ENCODE assay signal across 10 mouse cellular contexts in genomic region chr5:30014580-30014979, GRCm38 (mm10). TPM values are rescaled to one million over a fixed set of nuclear protein-coding genes. Genes with fewer than 3 reads are reported as not detected.
A peak's percentile ranks its signal among the peaks of the same experiment; 100 is the strongest.
DNase-seq lines count a peak whose midpoint lies in the region; ATAC-seq and TF ChIP-seq lines count a peak whose summit lies in the region.
"Had no signal": no experiment of that assay in that cellular context is flagged by ENCODE, and none has a peak within 500 bp of the region (broad histone marks: within the 10 kb centered on the region; RNA-seq: fewer than 3 reads in every experiment).

No protein-coding gene starts in this region.

- WGBS in lung, embryonic 14.5 days = 56% methylated on average over 2 of the region's 2 CpGs

- in situ Hi-C loops in ES-E14 (cut with MboI; ENCODE audit: low sequenced_read_pairs in 2 of 2, unreplicated experiment in 2 of 2) = no loop called here

- H3K36me3 ChIP-seq in ES-E14 (ENCODE audit: control insufficient read depth, insufficient read depth, low read length, poor library complexity, severe bottlenecking) = no peaks in the 10 kb centered on the region
- H3K36me3 ChIP-seq in lung, embryonic 14.5 days (ENCODE audit: insufficient read depth) = no peaks in the 10 kb centered on the region
- H3K36me3 ChIP-seq: heart, embryonic 15.5 days; midbrain, embryonic 12.5 days had no signal

- H3K27me3 ChIP-seq in lung, embryonic 14.5 days (ENCODE audit: insufficient read depth, low read length) = no peaks in the 10 kb centered on the region
- H3K27me3 ChIP-seq: heart, embryonic 15.5 days; midbrain, embryonic 12.5 days had no signal

- ATAC-seq in lung, embryonic 14.5 days (ENCODE audit: insufficient read depth) = no peak

- no peak overlapping the region for H3K9ac ChIP-seq in ES-E14 (ENCODE audit: insufficient read depth, low read depth, low read length, poor library complexity, severe bottlenecking)
- no peak overlapping the region for H3K9ac ChIP-seq in lung, embryonic 14.5 days
- H3K9ac ChIP-seq: heart, embryonic 15.5 days; midbrain, embryonic 12.5 days had no signal

- no peaks in the 10 kb centered on the region for H3K9me3 ChIP-seq in ES-E14 (ENCODE audit: control insufficient read depth, insufficient read depth, low read depth, low read length)
- H3K9me3 ChIP-seq in lung, embryonic 14.5 days (ENCODE audit: low read depth, low read length) = no peaks in the 10 kb centered on the region
- H3K9me3 ChIP-seq: heart, embryonic 15.5 days; midbrain, embryonic 12.5 days had no signal

- H3K4me1 ChIP-seq in ES-E14 (ENCODE audit: control insufficient read depth in 2 of 2, insufficient read depth in 2 of 2, low read length in 2 of 2, poor library complexity in 1 of 2) = no peaks in the 10 kb centered on the region
- no peaks in the 10 kb centered on the region for H3K4me1 ChIP-seq in lung, embryonic 14.5 days (ENCODE audit: insufficient read depth)
- H3K4me1 ChIP-seq: midbrain, embryonic 12.5 days had no signal

- H3K4me2 ChIP-seq in lung, embryonic 14.5 days = no peak overlapping the region
- H3K4me2 ChIP-seq: heart, embryonic 15.5 days; midbrain, embryonic 12.5 days had no signal

- no peak overlapping the region for H3K4me3 ChIP-seq in left cerebral cortex, adult 2 months
- no peak overlapping the region for H3K4me3 ChIP-seq in ES-E14 (ENCODE audit: insufficient read depth in 1 of 2, low read depth in 1 of 2, low read length in 2 of 2, poor library complexity in 1 of 2, severe bottlenecking in 1 of 2)
- H3K4me3 ChIP-seq in lung, embryonic 14.5 days (ENCODE audit: low read depth, low read length) = no peak overlapping the region
- H3K4me3 ChIP-seq: heart, embryonic 15.5 days; midbrain, embryonic 12.5 days had no signal

- peak; percentile 58 for TF ChIP-seq CTCF in left cerebral cortex, adult 2 months (IDR thresholded peaks at IDR 0.05)
- peak; percentile 51 for TF ChIP-seq CTCF in lung, embryonic 14.5 days (IDR thresholded peaks at IDR 0.05; ENCODE audit: low read depth)

- intact Hi-C loops in left cerebral cortex, adult 2 months (cut with DNase I) = loop anchor here (5.0 kb wide), 1 partner anchor 58 kb away; the partner anchor contains the start of gene Tyms

- H3K27ac ChIP-seq in left cerebral cortex, adult 2 months = no peak overlapping the region
- no peak overlapping the region for H3K27ac ChIP-seq in ES-E14 (ENCODE audit: insufficient read depth, low read depth, low read length, poor library complexity, severe bottlenecking)
- H3K27ac ChIP-seq in lung, embryonic 14.5 days (ENCODE audit: low read depth) = no peak overlapping the region
- H3K27ac ChIP-seq: heart, embryonic 15.5 days; midbrain, embryonic 12.5 days had no signal

- peak; percentile 12 to 26 for DNase-seq in cerebellum, postnatal 14 days
- DNase-seq in cerebellum, adult 9-11 months = no peak
- no peak for DNase-seq in left cerebral cortex, adult 2 months (ENCODE audit: extremely low spot score in 1 of 2, low spot score in 2 of 2)
- DNase-seq in left cerebral cortex, adult 8-10 months (ENCODE audit: low spot score in 2 of 2) = no peak
- peak; percentile 13 for DNase-seq in ES-E14 (ENCODE audit: low read depth, low spot score)
- peak; percentile 57 for DNase-seq in lung, embryonic 14.5 days
- no peak for DNase-seq in testis, postnatal 14 days (ENCODE audit: low spot score)
- DNase-seq in urinary bladder, adult 18-20 months (ENCODE audit: low spot score in 2 of 2) = no peak

TF ChIP-seq in ES-E14, 5 proteins besides CTCF, POLR2A, EP300 and RAD21:
- TF ChIP-seq CHD2 (IDR thresholded peaks at IDR 0.05; ENCODE audit: low read depth, low read length) (no peak), HCFC1 (IDR thresholded peaks at IDR 0.05; ENCODE audit: borderline replicate concordance, insufficient read depth, low read length) (no peak), MAFK (IDR thresholded peaks at IDR 0.05; ENCODE audit: insufficient read depth, low read depth, low read length) (no peak), ZC3H11A (IDR thresholded peaks at IDR 0.05; ENCODE audit: borderline replicate concordance, low read depth, low read length) (no peak), ZNF384 (IDR thresholded peaks at IDR 0.05; ENCODE audit: low read depth, low read length) (no peak)

RNA-seq across cellular contexts. Expression of gene Il6, which starts 1.7 kb away (rescaled TPM):
- not detected for total RNA-seq in left cerebral cortex, adult 2 months (2021)
- total RNA-seq in left cerebral cortex, adult 8-10 months (2022) = not detected
- total RNA-seq in ES-E14 (2012; rRNA removed) = not detected in 2 replicates
- polyA plus RNA-seq in lung, embryonic 14.5 days (2014; fragmentation: Nextera tagmentation; extraction: Ambion mirVana) = not detected in 2 replicates

RNA-seq across cellular contexts. Expression of gene Tyms, which starts 58.8 kb away (rescaled TPM):
- total RNA-seq in left cerebral cortex, adult 2 months (2021) = 1 to 10 TPM; 3.0 to 3.9 TPM
- 1 to 10 TPM; 2.1 to 4.6 (median 2.9) TPM for total RNA-seq in left cerebral cortex, adult 8-10 months (2022)
- total RNA-seq in ES-E14 (2012; rRNA removed) = 121 and 125 TPM in 2 replicates
- polyA plus RNA-seq in lung, embryonic 14.5 days (2014; fragmentation: Nextera tagmentation; extraction: Ambion mirVana) = 343 and 362 TPM in 2 replicates

Comparison
In these comparisons a context has a peak if more than half of its experiments do, and no peak if none do; other contexts are left out.
1. DNase-seq: peak in cerebellum, postnatal 14 days (2 of 2), ES-E14 (single experiment) and lung, embryonic 14.5 days (single experiment); none in cerebellum, adult 9-11 months (single experiment), left cerebral cortex, adult 2 months (0 of 2), left cerebral cortex, adult 8-10 months (0 of 2), testis, postnatal 14 days (single experiment) and urinary bladder, adult 18-20 months (0 of 2).
2. RNA of gene Tyms, which starts 58.8 kb away (total RNA-seq): 121 to 125 TPM in ES-E14; 3.0 to 3.9 TPM in left cerebral cortex, adult 2 months and 2.1 to 4.6 TPM in left cerebral cortex, adult 8-10 months; every median in the first group is over 10 times any median in the second.